Mouse (Mus musculus) CH12.LX (cell line): ENCODE measurements around the gene Pyroxd2. TPM values are rescaled to one million over a fixed set of nuclear protein-coding genes. Genes with fewer than 3 reads are reported as not detected.
"Not testable (repeated sequence)": the region's sequence is repeated elsewhere in the genome, so short reads cannot be mapped to it uniquely, and the experiment has no call there.

Experiments used
- DNase-seq: peaks from one replicate; pipeline ENCODE4 v3.0.0-alpha.2; 2013; ENCODE audit errors: extremely low read depth
- H3K27ac ChIP-seq: 2 replicates; pipeline ENCODE4 v1.5.1; 2012; ENCODE audit warnings: low read depth, mild to moderate bottlenecking, control low read depth, moderate library complexity; ENCODE audit not compliant: insufficient read depth
- H3K27me3 ChIP-seq: replicated peaks from 2 replicates; pipeline ENCODE3; 2012; ENCODE audit warnings: inconsistent platforms
- H3K36me3 ChIP-seq, 2 experiments: replicated peaks in 1 of 2; 2 replicates each; pipeline versions ENCODE3 to v1.6.1; 2012; ENCODE audit warnings: inconsistent platforms in 1 of 2, low read length in 1 of 2, mild to moderate bottlenecking in 1 of 2, mixed read lengths in 1 of 2, moderate library complexity in 1 of 2; ENCODE audit not compliant: control insufficient read depth in 1 of 2, insufficient read depth in 1 of 2
- H3K4me1 ChIP-seq, 2 experiments: 2 replicates each; pipeline ENCODE4 v1.6.1; 2012; ENCODE audit warnings: inconsistent platforms in 1 of 2, moderate library complexity in 1 of 2; ENCODE audit not compliant: insufficient read depth in 2 of 2, control insufficient read depth in 1 of 2
- H3K4me2 ChIP-seq: 2 replicates; pipeline ENCODE4 v1.6.1; 2012; ENCODE audit warnings: low read depth, mild to moderate bottlenecking, control low read depth; ENCODE audit not compliant: poor library complexity, insufficient read depth, severe bottlenecking
- H3K4me3 ChIP-seq, 3 experiments: fragments of 150-350 bp in 1 of 3; sonication (generic) in 1 of 3; replicated peaks in 1 of 3; 2 replicates each; pipeline versions ENCODE3 to v1.5.1; 2011 to 2012; ENCODE audit warnings: low read depth in 2 of 3, low read length in 2 of 3, mild to moderate bottlenecking in 2 of 3, moderate library complexity in 2 of 3, control low read depth in 1 of 3, improper control_type of control experiment in 1 of 3, inconsistent platforms in 1 of 3, mixed read lengths in 1 of 3; ENCODE audit not compliant: poor library complexity in 1 of 3
- H3K79me2 ChIP-seq: replicated peaks from 2 replicates; pipeline ENCODE4 v1.6.1; 2012; ENCODE audit warnings: mild to moderate bottlenecking, moderate library complexity; ENCODE audit not compliant: control insufficient read depth, poor library complexity, insufficient read depth, severe bottlenecking; ENCODE audit errors: extremely low read depth
- H3K9ac ChIP-seq: 2 replicates; pipeline ENCODE4 v1.6.1; 2012; ENCODE audit warnings: low read depth, mild to moderate bottlenecking, control low read depth, moderate library complexity; ENCODE audit not compliant: insufficient read depth
- H3K9me3 ChIP-seq: replicated peaks from 2 replicates; pipeline ENCODE3; 2012; ENCODE audit warnings: low read length, inconsistent platforms, mixed read lengths
- CHD1 ChIP-seq: IDR thresholded peaks from 2 replicates; pipeline ENCODE4 v1.6.1; 2012; ENCODE audit warnings: low read depth, low read length, improper control_type of control experiment, inconsistent platforms
- CTCF ChIP-seq, 2 experiments: IDR thresholded peaks in 1 of 2; conservative IDR thresholded peaks in 1 of 2; 2 replicates each; pipeline ENCODE4 v1.5.1; 2011 to 2012; ENCODE audit warnings: low read depth in 2 of 2, low read length in 2 of 2, improper control_type of control experiment in 1 of 2, inconsistent platforms in 1 of 2, mild to moderate bottlenecking in 1 of 2, moderate library complexity in 1 of 2
- E2F4 ChIP-seq: IDR thresholded peaks from 2 replicates; pipeline ENCODE4 v1.6.1; 2011; ENCODE audit warnings: low read depth, low read length, improper control_type of control experiment; ENCODE audit not compliant: insufficient replicate concordance
- ELF1 ChIP-seq: IDR thresholded peaks from 2 replicates; pipeline ENCODE4 v1.6.1; 2014; ENCODE audit warnings: low read depth, mild to moderate bottlenecking, inconsistent platforms, low read length, improper control_type of control experiment
- EP300 ChIP-seq: IDR thresholded peaks from 2 replicates; pipeline ENCODE4 v1.6.1; 2011; ENCODE audit warnings: low read length, improper control_type of control experiment
- ETS1 ChIP-seq: conservative IDR thresholded peaks from 2 replicates; pipeline ENCODE4 v1.6.1; 2012; ENCODE audit warnings: low read depth, mild to moderate bottlenecking, inconsistent platforms, low read length, improper control_type of control experiment, moderate library complexity
- GABPA ChIP-seq: IDR thresholded peaks from 2 replicates; pipeline ENCODE4 v1.6.1; 2012; ENCODE audit warnings: low read depth, low read length, improper control_type of control experiment, inconsistent platforms; ENCODE audit not compliant: insufficient replicate concordance
- IRF4 ChIP-seq: IDR thresholded peaks from 2 replicates; pipeline ENCODE4 v1.6.1; 2014; ENCODE audit warnings: low read depth, mild to moderate bottlenecking, inconsistent platforms, low read length, improper control_type of control experiment
- JUN ChIP-seq: IDR thresholded peaks from 2 replicates; pipeline ENCODE4 v1.6.1; 2011; ENCODE audit warnings: low read depth, mild to moderate bottlenecking, low read length, improper control_type of control experiment, moderate library complexity; ENCODE audit not compliant: insufficient read depth
- KAT2A ChIP-seq: IDR thresholded peaks from 2 replicates; pipeline ENCODE4 v1.6.1; 2012; ENCODE audit warnings: low read length, improper control_type of control experiment, inconsistent platforms; ENCODE audit not compliant: insufficient replicate concordance
- MAFK ChIP-seq: IDR thresholded peaks from 2 replicates; pipeline ENCODE4 v1.6.1; 2011; ENCODE audit warnings: low read length, improper control_type of control experiment; ENCODE audit not compliant: insufficient replicate concordance
- MAZ ChIP-seq: IDR thresholded peaks from 2 replicates; pipeline ENCODE4 v1.6.1; 2012; ENCODE audit warnings: low read depth, mild to moderate bottlenecking, inconsistent platforms, low read length, improper control_type of control experiment, moderate library complexity
- MEF2A ChIP-seq: IDR thresholded peaks from 2 replicates; pipeline ENCODE4 v1.6.1; 2014; ENCODE audit warnings: low read depth, mild to moderate bottlenecking, inconsistent platforms, low read length, improper control_type of control experiment, borderline replicate concordance
- MXI1 ChIP-seq: IDR thresholded peaks from 2 replicates; pipeline ENCODE4 v1.6.1; 2011; ENCODE audit warnings: mild to moderate bottlenecking, low read depth, low read length, improper control_type of control experiment
- NELFE ChIP-seq: IDR thresholded peaks from 2 replicates; pipeline ENCODE4 v1.6.1; 2011; ENCODE audit warnings: low read depth, low read length, improper control_type of control experiment
- NRF1 ChIP-seq: IDR thresholded peaks from 2 replicates; pipeline ENCODE4 v1.6.1; 2014; ENCODE audit warnings: low read depth, mild to moderate bottlenecking, inconsistent platforms, low read length, improper control_type of control experiment, moderate library complexity
- PAX5 ChIP-seq: IDR thresholded peaks from 2 replicates; pipeline ENCODE4 v1.6.1; 2012; ENCODE audit warnings: low read length, inconsistent platforms, mixed read lengths
- POLR2A ChIP-seq: IDR thresholded peaks from 2 replicates; pipeline ENCODE4 v1.6.1; 2011; ENCODE audit warnings: low read depth, mild to moderate bottlenecking, improper control_type of control experiment, low read length
- RAD21 ChIP-seq: IDR thresholded peaks from 2 replicates; pipeline ENCODE4 v1.6.1; 2011; ENCODE audit warnings: low read depth, mild to moderate bottlenecking, low read length, improper control_type of control experiment, moderate library complexity
- RCOR1 ChIP-seq: conservative IDR thresholded peaks from 2 replicates; pipeline ENCODE4 v1.6.1; 2012; ENCODE audit warnings: low read depth, mild to moderate bottlenecking, inconsistent platforms, low read length, improper control_type of control experiment
- SIN3A ChIP-seq: IDR thresholded peaks from 2 replicates; pipeline ENCODE4 v1.6.1; 2012; ENCODE audit warnings: low read length, improper control_type of control experiment, inconsistent platforms
- SMC3 ChIP-seq: IDR thresholded peaks from 2 replicates; pipeline ENCODE4 v1.6.1; 2011; ENCODE audit warnings: low read depth, low read length, improper control_type of control experiment
- TBP ChIP-seq: conservative IDR thresholded peaks from 2 replicates; pipeline ENCODE4 v1.6.1; 2011; ENCODE audit warnings: low read depth, low read length, improper control_type of control experiment
- TCF12 ChIP-seq: IDR thresholded peaks from 2 replicates; pipeline ENCODE4 v1.6.1; 2014; ENCODE audit warnings: low read depth, mild to moderate bottlenecking, inconsistent platforms, low read length, improper control_type of control experiment
- UBTF ChIP-seq: IDR thresholded peaks from 2 replicates; pipeline ENCODE4 v1.6.1; 2012; ENCODE audit warnings: low read depth, mild to moderate bottlenecking, inconsistent platforms, low read length, improper control_type of control experiment, moderate library complexity
- USF1 ChIP-seq: IDR thresholded peaks from 2 replicates; pipeline ENCODE4 v1.6.1; 2014; ENCODE audit warnings: low read depth, mild to moderate bottlenecking, inconsistent platforms, low read length, improper control_type of control experiment
- USF2 ChIP-seq: conservative IDR thresholded peaks from 2 replicates; pipeline ENCODE4 v1.6.1; 2011; ENCODE audit warnings: low read depth, low read length, improper control_type of control experiment
- ZC3H11A ChIP-seq: IDR thresholded peaks from 2 replicates; pipeline ENCODE4 v1.6.1; 2012; ENCODE audit warnings: low read depth, mild to moderate bottlenecking, inconsistent platforms, low read length, improper control_type of control experiment
- ZKSCAN1 ChIP-seq: IDR thresholded peaks from 2 replicates; pipeline ENCODE4 v1.6.1; 2012; ENCODE audit warnings: low read depth, inconsistent platforms, low read length, improper control_type of control experiment, borderline replicate concordance
- ZMIZ1 ChIP-seq: IDR thresholded peaks from 2 replicates; pipeline ENCODE4 v1.6.1; 2012; ENCODE audit warnings: low read depth, mild to moderate bottlenecking, inconsistent platforms, low read length, improper control_type of control experiment
- ZNF384 ChIP-seq: IDR thresholded peaks from 2 replicates; pipeline ENCODE4 v1.6.1; 2012; ENCODE audit warnings: low read depth, low read length, improper control_type of control experiment, inconsistent platforms
- dilution Hi-C: fragments of 300-500 bp; cut with MboI; formaldehyde crosslinking; loops from 2 replicates; pipeline ENCODE4 v1.14.3; 2020; ENCODE audit warnings: low sequenced_read_pairs; ENCODE audit not compliant: extremely low pct_unique_long_range_greater_than_20kb, extremely low pct_ligation_motif_present
- in situ Hi-C: fragments of 300-500 bp; cut with MboI; formaldehyde crosslinking; loops from 3 replicates; pipeline ENCODE4 v1.14.3; 2019; ENCODE audit warnings: low sequenced_read_pairs, low pct_ligation_motif_present, low pct_unique_long_range_greater_than_20kb, mixed read lengths
- polyA plus RNA-seq: library from polyadenylated mRNA; unstranded; fragments of >175 nt; gene quantifications from 2 replicates; pipeline ENCODE4 v1.2.1, GENCODE M21; 2012; ENCODE audit warnings: low read depth; ENCODE audit not compliant: insufficient read length
- total RNA-seq, 2 experiments: library from RNA; depleted of rRNA; stranded (reverse); fragments of 300-350 nt in 1 of 2; fragments of >200 nt in 1 of 2; gene quantifications; 2 replicates each; pipeline ENCODE4 v1.2.3; 2012 to 2014

Pyroxd2 gene
- total and polyA plus RNA-seq, 3 experiments: 0.10 TPM; not detected in 2

DNA sequence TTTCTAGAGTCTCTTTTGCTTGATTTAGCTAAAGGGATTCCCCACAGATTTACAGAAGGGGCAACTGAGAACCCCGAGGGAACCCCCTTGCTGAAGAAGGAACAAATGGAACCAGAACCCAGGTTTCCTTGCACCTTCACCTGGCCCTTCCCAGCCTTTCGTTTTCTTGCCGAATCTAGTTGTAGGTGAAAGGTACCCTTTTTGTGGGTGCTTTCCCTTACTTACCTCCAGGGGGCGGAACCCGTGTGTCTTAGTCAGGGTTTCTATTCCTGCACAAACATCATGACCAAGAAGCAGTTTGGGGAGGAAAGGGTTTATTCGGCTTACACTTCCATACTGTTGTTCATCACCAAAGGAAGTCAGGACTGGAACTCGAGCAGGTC is 27.6 kb upstream of the Pyroxd2 start:
- Histone ChIP-seq H3K27ac (peak overlapping the region; percentile 25; the same call in 1 of the 2 replicates), H3K4me1 (peaks cover 13 to 31% of the 10 kb centered on the region in 2 experiments), H3K36me3 (peaks cover 0 to 29% of the 10 kb centered on the region in 2 experiments), H3K4me3 (peak overlapping the region; percentile 65 to 75 (median 67)), H3K4me2 (peak overlapping the region; percentile 81), H3K9ac (peak overlapping the region; percentile 88)
- H3K79me2 ChIP-seq, dilution Hi-C loops, in situ Hi-C loops, H3K27me3 ChIP-seq, H3K9me3 ChIP-seq: not testable (repeated sequence)
- 0 out of 2 replicates have a peak, but pooled peaks have one; percentile 9 for TF ChIP-seq TBP
- TF ChIP-seq CTCF (conservative IDR thresholded peaks at IDR 0.05 in 1 of 2, IDR thresholded peaks at IDR 0.05 in 1 of 2; ENCODE audit: low read depth in 2 of 2, low read length in 2 of 2): 0 out of 4 replicates have a peak, but pooled peaks of 1 of the 2 experiments have one; percentile 12
- DNase-seq: peak; percentile 50

DNA sequence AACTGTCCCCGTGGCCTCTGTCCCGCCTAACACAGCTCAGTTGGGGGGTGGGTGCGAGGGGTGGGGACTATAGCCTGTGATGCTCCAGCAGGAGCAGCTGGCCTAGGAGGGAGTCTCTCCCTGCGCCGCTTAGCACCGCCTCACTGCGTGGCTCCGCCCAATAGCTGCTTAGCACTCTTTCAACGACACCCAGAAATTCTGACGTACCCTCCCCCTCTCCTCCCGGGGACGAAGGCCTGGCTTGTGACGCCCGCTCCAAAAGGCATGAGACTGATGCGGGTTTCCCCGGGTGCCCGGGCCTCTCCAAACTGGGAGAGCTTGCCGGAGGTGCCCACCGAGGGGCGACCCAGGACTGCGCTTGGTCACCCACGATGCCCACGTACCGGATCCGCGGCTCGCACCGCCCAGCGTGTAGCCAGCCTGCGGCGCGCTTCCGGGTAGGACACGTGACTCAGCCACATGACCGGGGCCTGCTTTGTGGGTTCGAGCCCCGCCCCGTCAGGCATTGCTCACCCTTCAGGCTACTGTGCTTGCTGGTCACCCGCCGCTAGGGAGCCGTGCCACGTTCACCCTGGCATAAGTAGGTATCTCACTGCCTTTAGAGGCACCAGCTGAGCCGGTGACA is 27.1 kb upstream of the Pyroxd2 start, which contains the start of gene Hps1:
Gene Hps1, minus strand, starts transcription at position 448 of the 625 bp plus-strand sequence.
- Histone ChIP-seq H3K79me2 (no peaks in the 10 kb centered on the region), H3K9ac (peak within 1 kb of the TSS; percentile 88), H3K36me3 (peaks cover 0 to 30% of the 10 kb centered on the region in 2 experiments), H3K9me3 (no peaks in the 10 kb centered on the region), H3K27ac (peak within 1 kb of the TSS; percentile 25; the same call in 1 of the 2 replicates), H3K27me3 (no peaks in the 10 kb centered on the region), H3K4me2 (peak within 1 kb of the TSS; percentile 81), H3K4me1 (peaks cover 10 to 26% of the 10 kb centered on the region in 2 experiments), H3K4me3 (peak within 1 kb of the TSS; percentile 65 to 75 (median 67))
- dilution Hi-C loops (no loop called here), in situ Hi-C loops (no loop called here)
- DNase-seq: peak; percentile 91
- TF ChIP-seq MAZ (no peak), ZC3H11A (no peak), RAD21 (no peak), GABPA (no peak), KAT2A (no peak), MXI1 (peak; percentile 90), SIN3A (peak; percentile 96), UBTF (no peak), USF1 (peak; percentile 98), NELFE (peak; percentile 85), RCOR1 (peak; percentile 73; the same call in 1 of the 2 replicates), IRF4 (no peak; the same call in none of the 2 replicates), CHD1 (no peak), TBP (peak; percentile 29; the same call in 1 of the 2 replicates), PAX5 (no peak), MEF2A (no peak), ZMIZ1 (peak; percentile 65), JUN (no peak), MAFK (no peak), EP300 (no peak), ZKSCAN1 (no peak), POLR2A (peak; percentile 87), NRF1 (peak; percentile 54), ZNF384 (no peak), CTCF (conservative IDR thresholded peaks at IDR 0.05 in 1 of 2, IDR thresholded peaks at IDR 0.05 in 1 of 2; ENCODE audit: low read depth in 2 of 2, low read length in 2 of 2) (no peak; a peak in 1 of 4 replicates), ELF1 (peak; percentile 100), SMC3 (no peak), E2F4 (no peak), ETS1 (peak; percentile 59; the same call in 1 of the 2 replicates), USF2 (peak; percentile 98), TCF12 (peak; percentile 66)
